Mouse (Mus musculus) gastrocnemius, adult 8-10 months (tissue): ENCODE measurements around the gene Crb2. TPM values are rescaled to one million over a fixed set of nuclear protein-coding genes. Genes with fewer than 3 reads are reported as not detected.

ENCODE experiments used
- DNase-seq, 2 experiments: peaks; one replicate each; pipeline ENCODE4 v3.0.0; 2022; ENCODE audit warnings: low spot score in 2 of 2
- total RNA-seq, 4 experiments: library from RNA; stranded (reverse); gene quantifications; 2 replicates each; pipeline ENCODE4 v1.2.4; 2022

Gene Crb2
- under 1 TPM in 3 of 4 experiments, not detected in 1; 0.02 to 0.08 (median 0.04) TPM for total RNA-seq

DNA sequence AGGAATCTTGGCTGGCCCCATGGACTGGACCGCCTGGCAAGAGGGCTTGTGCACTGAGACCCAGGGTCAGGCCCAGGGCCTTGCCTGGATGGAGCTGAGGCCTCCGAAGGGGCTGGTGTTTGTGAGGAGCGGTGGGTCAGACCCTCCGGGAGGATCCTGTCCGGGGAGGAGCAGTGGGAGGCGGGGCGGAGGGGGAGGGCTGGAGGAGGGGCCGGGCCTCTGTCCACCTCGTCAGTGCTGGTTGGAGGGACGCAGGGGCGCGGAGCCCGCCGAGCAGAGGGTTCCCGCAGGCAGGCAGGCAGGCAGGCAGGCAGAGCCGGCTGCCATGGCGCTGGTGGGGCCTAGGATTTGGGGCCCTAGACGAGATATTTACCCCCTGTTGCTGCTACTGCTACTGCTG, at the start of gene Crb2:
Crb2 (plus strand) TSS at position 234 of the 400 bp plus-strand sequence.
- DNase-seq: no peak

DNA sequence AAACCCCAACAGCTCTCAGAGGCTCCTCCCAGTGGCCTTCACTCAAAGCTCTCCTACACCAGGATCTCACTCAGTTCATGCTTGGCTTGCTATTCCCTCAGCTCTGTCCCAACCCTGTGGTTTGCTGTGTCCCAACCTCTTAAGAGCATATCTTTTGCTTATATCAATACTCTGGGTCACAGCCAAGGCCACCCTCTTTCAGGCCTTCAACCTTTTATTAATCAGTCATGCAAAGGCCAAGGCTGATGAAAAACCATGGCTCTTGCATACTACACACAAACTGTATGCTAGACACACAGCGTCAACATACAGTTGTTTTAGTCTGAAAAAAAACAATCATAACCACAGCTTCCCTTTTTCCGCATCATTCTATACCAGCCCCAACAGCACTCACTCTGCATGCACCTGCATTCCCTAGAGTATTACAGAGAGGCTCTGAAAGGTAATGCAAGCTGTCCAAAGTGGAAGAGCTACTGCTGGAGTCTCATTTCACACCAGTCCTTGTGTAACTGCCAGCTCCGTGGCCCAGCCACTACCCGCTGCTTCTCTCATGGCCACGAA, 44.7 kb upstream of the Crb2 start:
- no peak for DNase-seq

DNA sequence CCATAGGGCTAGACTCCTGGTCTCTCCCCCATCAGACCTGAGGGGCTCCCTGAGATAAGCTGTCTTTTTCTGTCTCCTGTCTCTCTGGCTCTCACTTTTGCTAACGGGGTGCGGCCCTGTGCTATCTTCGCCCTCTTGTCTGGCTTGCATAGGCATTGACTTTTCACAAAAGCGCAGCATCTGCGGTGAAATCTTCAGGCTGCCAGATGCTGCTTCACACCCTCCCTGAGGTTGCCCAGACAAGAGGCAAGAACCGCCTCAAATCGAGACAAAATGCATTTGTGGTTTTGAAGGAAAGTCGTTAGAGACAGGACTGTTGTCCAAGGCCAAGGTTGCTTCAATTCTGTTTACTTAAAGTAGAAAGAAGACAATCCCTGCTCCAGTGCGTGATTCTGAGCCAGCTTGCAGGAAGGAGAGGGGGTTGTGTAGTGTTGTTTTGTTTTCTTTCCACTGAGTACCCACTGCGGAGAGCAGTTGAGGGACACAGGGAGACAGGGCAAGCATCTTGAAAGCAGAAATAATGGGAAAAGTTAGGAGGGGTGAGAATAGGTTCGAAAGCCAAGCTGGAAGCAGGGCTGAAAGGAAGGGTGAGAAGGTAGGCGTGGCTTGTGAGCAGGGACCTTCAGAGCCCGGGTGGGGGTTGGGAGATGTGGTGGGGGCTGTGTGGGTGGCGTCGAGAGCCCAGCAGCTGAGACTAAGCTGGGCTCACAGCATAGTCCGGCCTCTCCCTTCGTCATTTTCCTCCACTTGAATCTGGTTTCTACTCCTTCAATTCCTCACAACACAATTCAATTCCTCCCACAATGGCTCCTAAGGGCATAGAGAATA, 40.9 kb upstream of the Crb2 start:
- DNase-seq: no peak

DNA sequence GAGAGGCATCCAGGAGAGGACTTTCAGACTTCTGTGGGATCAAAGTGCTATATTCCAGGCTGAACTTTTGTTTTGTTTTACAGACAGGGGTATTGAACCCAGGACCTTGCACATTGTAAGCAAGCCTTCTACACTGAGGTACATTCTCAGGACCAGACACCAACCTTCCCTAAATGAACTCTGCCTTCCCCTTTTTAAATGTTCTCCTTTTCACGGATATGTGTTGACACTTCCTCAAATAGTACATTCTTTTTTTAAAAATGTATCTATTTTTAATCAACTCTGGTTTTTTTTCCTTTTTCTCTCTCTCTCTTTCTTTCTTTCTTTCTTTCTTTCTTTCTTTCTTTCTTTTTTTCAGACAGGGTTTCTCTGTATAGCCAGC, 40.3 kb upstream of the Crb2 start:
- DNase-seq: no peak

DNA sequence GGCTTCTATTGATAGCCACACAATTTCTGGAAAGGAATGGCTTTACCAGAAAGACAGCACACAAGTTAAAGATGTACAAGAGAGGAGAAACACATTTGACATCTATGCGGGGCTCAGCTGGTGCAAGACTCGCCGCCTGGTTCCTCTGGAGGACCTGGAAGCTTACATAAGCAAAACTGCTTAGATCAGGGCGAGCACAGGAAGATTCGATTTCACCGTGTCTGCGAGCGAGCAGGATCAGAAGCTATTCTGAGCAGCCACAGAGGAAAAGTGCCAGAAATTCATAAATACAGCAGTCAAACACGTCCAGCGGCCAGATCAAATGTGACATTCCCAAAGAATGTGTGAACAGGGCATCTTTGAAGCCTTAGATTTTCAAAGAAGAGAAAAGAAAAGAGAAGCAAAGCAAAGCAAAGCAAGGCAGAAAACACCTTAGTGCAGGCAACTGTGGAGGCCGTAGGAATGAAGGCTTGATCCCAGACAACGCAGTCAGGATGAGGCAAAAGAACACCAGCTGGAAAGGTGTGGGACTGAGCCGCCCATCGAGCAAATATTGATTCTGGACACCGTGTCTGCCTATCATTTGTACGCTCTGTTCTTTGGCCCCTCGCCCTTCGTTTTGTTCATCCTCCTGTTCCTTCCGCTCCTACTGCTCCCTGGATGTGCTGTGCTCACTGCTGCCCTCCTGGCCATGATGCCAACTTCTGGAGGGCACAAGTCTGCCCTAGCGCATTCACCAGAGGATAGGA, 34.1 kb upstream of the Crb2 start:
- DNase-seq: peak; percentile 39 to 62

DNA sequence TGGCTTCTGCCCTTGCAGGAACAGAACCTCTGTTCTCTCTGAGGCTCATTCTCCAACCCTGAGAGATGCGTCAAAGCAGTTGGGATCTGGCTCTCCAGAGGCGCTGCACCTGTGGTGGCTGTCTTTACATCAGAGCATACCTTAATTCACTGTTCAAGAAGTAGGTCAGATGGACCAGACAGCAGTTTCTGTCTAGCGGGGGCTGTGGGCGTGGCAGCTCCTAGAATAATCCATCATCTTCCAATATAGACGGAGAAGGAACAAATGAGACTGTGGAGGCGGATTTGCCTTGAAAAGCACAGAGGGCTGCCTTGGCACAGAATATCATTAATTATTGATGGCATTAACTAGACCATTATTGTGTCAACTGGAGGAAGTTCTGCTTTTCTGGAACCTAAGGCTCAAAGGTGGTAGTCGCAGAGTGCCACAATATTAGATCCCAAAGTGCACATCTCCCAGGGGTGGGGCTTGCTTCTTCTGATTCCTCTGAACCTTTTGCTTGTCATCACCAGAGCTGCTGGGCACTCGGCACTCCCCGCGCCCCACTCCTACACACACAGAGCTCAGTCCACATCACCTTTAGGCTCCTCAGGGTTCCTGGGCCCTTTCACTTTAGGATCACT, 31.2 kb upstream of the Crb2 start:
- DNase-seq: no peak

DNA sequence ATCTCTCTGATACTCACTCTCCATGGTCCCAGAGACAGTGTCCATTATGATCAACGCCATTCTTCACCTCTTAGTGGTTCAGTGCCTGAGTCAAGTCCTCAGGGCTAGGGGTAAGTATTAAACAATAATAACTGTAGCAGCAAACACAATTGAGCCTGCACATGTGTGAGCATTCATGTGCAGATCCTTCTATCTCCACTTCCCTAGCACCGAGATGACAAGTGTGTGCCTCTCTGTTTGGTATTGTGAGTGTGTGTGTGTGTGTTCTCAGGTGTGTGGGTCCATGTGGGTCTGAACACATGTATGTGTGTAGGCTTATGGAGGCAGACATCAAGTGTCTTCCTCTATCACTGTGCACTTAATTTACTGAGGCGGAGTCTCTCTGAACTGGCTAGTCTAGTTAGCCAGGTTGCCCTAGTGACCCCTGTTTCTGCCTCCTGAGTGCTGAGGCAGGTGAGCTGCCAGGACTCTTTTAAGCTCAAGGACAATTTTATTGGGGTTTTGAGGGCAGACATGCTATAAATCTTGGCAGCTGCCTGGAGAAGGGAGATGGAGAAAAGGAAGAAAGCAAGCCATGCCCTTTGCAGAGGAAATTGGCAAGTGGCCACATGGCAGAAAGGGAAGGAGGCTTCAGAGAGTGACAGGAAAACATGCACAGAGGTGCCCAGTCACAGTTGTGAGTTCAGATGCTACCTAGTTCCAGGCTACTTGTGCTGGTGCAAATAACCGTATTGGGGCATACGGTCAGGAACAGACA, 29.6 kb upstream of the Crb2 start:
- DNase-seq: no peak

DNA sequence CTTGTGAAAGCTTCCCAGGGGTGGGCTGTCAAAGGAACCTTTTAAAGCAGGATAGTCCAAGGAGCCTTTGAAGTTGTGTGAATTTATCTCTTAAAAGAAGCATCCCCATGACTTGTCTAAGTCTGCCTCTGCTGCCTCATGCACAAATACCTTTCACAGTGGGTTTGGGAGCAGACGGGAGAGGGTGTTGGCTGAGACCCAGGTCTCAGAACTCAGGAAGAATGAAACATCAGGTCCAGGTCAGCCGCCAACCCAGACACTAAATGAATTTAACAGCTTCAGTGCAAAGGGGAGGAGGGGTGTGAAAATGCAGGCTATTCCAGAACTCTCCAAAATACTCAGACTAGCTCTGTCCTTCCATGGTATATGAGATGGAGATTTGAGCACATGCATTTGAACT, 28.1 kb upstream of the Crb2 start:
- no peak for DNase-seq

DNA sequence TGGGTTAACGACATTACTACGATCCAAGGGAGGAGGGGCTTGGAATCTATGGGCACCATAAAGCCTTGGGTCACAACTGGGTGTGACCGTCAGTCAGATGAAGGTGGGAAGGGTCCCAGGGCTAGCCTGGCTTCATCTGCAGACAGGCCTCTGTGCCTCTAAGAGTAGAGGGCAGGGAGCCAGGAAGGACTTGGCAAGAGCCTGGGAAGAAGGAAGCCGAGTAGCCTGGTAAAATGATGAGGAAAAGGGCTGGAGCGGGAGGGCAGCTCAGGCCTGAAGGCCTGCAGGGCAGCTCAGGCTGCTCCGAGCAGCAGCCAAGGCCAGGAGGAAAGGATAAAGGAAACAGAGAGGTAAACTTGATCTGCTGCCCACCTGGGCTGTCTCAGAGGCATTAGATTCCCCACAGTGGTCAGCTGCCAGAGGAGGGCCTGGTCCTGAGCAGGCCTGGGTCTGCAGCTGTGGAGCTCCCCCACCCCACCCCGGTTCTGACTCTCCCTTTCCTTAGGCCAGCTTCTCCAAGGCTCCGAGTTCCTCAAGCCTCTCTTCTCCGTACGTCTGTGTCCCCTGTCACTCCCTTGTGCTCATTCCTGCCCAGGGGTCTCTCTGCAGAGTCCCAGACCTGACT, 27.5 kb upstream of the Crb2 start:
- DNase-seq: peak; percentile 26 to 51

DNA sequence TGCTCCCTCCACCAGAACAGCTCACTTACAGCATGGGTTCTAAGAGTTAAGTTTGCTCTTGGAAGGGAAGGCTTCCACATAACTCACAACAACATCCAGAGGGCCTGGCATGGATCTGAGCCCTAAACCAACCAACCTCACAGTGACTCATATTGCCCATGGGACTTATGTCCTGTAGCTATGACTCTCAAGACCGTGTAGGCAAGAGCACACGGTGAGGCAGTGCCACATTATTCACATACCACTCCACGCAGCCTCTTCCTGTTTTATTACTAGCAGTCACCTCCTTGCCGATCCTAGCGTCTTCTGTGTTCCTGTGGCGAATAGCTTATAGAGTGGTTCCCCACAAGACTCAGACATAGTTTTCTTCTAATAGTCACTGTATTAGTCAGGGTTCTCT, 26.7 kb upstream of the Crb2 start:
- no peak for DNase-seq

DNA sequence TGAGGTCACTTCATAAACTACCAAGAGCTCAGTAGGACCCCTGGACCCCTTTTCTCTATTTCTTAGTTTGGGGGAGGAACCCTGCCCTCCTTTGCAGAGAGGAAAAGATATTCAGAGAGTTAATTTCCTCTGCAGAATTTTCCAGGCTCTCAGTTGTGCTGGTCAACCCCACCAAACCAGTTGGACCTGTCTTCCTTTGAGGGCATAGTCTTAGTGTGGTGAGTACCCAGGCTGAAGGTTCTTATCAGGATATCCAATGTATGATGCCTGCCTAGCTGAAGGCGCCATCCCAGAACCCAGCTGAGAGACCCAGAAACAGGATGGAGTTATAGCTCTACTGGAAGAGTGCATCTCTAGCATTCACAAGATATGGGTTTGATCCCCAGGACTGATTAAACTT, 24.9 kb upstream of the Crb2 start:
- no peak for DNase-seq

DNA sequence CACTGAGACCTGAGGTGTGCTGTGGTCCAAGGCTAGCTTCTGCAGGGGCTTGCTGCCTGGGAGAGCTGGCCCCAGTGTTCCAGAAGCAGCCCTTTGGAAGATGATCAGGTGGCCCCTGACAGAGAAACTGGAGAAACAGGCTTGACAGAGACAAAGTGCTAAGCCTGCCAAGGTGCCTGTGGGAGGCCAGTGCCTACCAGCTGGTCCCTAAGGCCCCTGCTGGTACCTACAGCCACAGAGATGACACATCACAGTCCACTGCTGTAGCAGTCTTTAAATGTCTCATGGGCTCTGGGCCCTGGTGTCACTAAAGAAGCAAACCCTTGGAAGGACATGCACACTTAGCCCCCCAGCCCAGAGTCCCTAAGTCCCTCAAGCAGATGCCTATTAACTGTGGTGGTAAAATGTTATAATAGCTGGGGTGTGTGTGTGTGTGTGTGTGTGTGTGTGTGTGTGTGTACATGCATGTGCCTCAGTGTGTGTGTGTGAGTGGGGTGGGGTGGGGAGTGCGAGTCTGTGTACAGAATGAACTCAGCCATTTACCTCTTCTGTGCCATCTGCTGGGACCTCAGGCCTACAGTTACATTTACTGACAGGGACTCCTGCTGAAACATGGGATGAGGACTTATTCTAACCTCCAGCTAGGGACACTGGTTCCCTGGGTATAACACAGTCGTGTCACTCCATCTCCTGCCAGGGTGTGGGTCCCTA, 19.7 kb upstream of the Crb2 start:
- no peak for DNase-seq

DNA sequence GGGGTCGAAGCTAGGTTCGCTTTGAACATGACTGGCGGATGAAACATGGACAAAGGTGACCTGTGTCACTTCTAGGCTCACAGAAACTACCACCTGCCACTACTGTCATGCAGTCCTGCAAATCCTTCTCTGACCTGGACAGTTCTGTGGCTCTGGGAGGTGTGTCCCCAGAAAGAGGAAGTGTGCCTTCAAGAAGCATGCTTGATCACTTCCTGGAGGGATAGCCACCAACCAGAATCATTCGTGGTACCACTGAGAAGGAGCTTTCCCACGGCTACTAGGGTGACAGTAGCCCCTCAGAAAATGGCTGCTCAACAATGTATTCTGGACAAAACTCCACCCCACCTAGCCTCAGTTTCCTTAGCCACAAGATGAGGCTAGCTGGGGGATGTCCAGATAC, 19.0 kb upstream of the Crb2 start:
- no peak for DNase-seq

DNA sequence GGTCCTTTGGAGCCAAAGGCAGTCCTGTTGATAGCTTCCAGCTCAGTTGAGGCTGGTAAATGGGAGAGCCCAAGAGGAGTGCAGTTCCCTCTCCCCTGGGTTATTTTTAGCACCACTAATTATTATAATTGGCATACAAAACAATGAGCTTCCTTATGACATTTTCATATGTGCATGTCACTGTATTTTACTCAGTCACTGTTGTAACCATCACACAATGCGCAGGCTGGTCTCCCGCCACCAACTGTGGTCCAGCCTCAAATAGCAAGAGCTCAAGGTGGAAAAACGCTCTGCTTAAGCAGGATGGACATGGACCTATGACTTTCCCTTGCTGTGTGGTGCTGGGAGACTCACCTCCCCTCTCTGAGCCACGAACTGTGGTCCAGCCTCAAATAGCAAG, 18.3 kb upstream of the Crb2 start:
- no peak for DNase-seq

DNA sequence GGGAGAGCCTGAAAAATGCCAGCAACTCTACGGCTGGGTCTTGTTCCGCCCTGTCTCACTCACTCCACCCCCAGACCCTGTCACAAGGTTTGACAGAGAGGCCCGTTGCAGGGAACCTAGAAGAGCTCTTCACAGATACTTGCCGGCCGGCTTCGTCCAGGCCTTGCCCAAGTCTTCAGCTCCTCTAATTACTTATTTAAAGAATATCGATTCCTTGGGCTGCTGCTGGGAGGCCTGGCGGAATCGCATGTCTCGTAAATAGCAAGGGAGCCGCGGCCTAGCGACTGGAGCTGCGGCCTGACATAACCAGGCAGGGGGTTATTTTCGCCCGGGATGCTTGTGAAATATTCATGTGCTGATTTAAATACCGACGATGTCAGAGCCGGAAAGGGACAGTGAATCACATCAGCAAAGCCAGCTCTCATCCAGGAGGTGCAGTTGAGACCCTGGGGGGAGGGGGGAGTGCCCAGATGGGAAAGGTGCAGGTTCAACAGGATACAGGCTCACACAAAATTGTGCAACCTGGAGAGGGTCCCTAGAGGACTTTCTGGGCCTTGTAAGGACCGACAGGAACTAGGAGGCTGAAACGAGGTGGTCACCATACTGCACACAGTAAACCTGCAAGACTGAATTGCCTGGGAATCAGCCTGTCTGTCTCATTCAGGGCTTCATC, 17.6 kb upstream of the Crb2 start:
- DNase-seq: no peak

DNA sequence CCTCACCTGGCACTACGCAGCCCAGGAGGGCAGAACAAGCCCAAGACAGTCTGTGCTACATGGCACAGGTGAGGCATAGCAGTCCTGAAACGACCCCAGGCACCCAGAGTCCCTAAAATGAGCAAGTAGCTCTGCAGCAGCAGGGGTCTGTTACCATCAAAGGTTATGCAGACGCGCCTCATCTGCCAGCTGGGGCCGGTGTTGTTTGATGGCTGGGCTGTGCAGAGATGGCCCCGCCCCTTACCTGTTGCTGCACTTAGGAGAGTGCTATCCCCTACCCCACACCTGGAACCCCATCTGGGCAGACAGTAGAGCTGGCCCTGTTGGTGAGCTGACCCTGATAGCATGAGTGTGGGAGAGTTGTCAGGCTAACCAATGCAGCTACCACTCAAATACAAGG, 15.4 kb upstream of the Crb2 start:
- no peak for DNase-seq

DNA sequence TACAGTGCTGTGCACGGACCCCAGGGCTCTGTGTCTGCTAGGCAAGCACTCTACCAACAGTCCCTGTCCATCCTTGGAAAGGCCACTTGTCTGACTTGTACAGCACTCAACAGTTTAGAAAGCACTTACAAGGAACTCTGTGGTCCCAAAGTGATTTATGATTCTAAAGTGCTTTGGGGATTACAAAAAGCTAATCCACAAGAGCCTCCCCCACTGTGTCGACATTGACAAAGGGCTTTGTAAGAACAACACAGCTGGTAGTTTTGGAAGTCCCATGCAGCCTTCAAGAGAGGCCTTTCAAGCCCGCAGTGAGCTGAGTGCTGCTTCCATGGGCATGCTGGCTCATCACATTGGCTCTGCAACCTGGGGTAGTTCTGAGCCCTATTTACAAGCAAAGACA, 12.4 kb upstream of the Crb2 start:
- DNase-seq: no peak

DNA sequence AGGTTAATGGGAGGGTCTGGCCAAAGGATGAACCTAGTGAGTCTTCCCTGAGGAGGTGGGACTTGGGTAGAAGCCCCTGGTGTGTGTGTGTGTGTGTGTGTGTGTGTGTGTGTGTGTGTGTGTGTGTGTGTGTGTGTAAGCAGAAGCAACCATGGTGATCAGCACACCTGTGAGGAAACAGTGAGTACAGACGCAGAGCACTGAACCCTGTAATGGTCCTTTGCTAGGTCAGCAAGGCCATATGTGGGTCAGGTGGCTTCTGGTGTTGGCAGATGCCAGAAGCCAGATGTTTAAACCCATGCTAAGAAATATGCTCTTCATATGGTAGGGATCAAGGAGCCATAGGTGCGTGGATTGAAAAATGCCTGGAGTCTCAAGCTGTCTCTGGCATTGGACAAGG, 11.5 kb upstream of the Crb2 start:
- DNase-seq: no peak

DNA sequence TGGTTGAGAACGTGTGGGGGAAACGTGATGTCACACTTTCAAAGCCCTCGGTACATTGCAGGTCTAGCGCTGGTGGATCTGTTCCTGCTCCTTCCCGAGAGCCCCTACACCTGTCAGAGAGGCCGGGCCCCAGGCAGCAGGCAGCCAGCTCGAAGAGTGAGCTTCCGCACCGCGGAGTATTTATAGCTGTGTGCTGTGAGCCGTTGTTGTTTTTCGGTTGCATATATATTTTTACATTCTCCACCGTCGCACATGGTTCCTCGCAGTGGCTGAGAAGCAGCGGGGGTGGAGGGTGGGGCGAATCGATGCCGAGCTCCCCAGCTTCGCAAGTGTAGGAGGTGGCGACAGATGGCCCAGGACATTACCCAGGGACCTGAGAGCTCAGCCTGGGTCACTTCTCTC, 11.0 kb upstream of the Crb2 start:
- DNase-seq: no peak
